Mouse (Mus musculus): ENCODE results near the gene Tppp3.

The Tppp3 gene
- long read RNA-seq, experiment 1, transcript Tppp3-201 (4 exons, 1,127 nt), result major isoform, 12 of 13 reads
- long read RNA-seq, experiment 1, partial matches to known transcripts, result 1 of 13 reads
- long read RNA-seq, experiment 1, other reads (novel, unspliced or antisense), result 0 of 13 reads
- long read RNA-seq, experiment 2, transcript Tppp3-201 (4 exons, 1,127 nt), result major isoform, 10 of 10 reads
- long read RNA-seq, experiment 2, partial matches to known transcripts, result 0 of 10 reads
- long read RNA-seq, experiment 2, other reads (novel, unspliced or antisense), result 0 of 10 reads

GRCm38 (mm10) chr8:105471314-105472015 lies at the start of gene Tppp3:
Tppp3 (minus strand) TSS chr8:105471526.
- intact Hi-C loops (cut with DNase I), result no loop called here

DNA sequence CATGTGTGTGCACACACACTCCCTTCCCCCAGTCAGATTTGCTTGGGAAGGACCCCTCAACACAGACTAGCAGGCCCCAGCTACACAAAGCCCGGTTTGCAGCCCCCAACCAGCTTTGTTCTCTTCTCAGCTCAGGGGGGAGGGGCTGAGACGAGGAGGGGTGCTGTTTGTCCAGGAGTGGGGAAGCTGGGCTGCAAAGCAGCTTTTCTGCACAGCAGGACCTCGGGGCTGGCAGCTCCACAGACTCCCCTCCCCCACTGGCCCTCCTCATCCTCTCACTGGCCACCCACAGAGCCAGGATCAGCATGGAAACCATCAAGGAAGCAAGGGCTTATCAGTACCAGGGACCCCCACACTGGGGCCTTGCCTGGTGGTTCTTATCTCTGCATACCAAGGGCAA lies 49.7 kb upstream of the Tppp3 start:
- intact Hi-C loops (cut with DNase I), result no loop called here

GRCm38 (mm10) chr8:105520521-105520920 lies 49.2 kb upstream of the Tppp3 start:
- intact Hi-C loops (cut with DNase I), result no loop called here

- intact Hi-C loops (cut with DNase I), result no loop called here
Measured at GRCm38 (mm10) chr8:105519591-105519990, 48.3 kb upstream of the Tppp3 start.

DNA sequence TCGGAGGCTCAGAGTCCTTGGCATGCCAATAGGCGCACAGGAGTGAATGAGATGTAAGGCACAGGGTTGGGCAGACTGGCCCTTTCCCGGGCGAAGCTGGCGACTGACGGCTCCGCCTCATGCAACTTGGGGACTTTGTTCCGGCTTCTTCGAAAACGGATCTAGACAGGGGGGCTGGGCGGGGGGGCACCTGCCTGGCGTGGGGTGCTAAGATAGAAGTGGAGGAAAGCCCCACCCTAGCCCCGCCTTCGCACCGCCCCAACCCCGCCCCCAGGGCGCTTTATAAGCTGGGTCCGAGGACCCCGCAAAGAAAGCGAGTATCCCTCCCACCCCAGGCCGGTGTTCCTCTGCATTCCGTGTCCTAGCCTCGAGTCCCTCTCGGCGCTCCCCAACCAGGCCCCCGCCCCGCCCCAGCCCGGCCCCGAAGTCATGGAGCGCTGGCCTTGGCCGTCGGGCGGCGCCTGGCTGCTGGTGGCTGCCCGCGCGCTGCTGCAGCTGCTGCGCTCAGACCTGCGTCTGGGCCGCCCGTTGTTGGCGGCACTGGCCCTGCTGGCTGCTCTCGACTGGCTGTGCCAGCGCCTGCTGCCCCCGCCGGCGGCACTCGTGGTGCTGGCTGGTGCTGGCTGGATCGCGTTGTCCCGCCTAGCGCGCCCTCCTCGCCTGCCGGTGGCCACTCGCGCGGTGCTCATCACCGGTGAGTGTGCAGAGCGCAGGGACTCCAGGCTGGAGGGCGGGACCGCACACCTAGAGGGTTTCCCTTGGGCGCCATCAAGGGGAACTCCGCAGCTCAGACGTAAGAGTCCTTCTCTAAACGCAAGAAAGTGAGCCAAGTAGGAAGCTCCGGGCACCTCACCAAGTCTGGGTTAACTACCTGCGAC lies 47.3 kb upstream of the Tppp3 start, which contains the start of gene Hsd11b2:
TSS of gene Hsd11b2 (plus strand) at position 320 of the 878 bp plus-strand sequence.
- intact Hi-C loops (cut with DNase I), result loop anchor here (1.0 kb wide), 1 partner anchor 36 kb away; no protein-coding TSS in a partner anchor

DNA sequence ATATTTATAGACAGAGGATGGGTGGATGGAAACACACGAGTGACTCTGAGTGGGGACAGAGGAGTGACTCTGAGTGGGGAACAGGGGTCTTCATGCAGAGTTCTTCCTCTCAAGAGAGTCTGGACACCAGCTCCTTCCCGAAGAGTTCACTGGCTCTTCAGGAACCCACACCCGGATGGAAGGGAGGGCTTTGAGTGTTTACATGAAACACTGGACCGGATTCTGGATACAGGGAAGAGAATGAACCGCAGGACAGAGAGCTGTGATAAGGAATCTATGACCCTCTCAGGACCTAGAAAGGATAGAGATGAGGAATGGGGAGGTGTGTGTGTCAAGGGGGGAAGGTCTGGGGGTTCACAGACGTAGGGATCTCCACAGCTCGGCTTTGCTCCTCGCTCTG lies 46.0 kb upstream of the Tppp3 start:
- intact Hi-C loops (cut with DNase I), result no loop called here

GRCm38 (mm10) chr8:105516018-105516645 lies 44.8 kb upstream of the Tppp3 start:
- intact Hi-C loops (cut with DNase I), result no loop called here

GRCm38 (mm10) chr8:105514656-105515055 lies 43.3 kb upstream of the Tppp3 start:
- intact Hi-C loops (cut with DNase I), result no loop called here

GRCm38 (mm10) chr8:105514194-105514593 lies 42.9 kb upstream of the Tppp3 start:
- intact Hi-C loops (cut with DNase I), result no loop called here

- intact Hi-C loops (cut with DNase I), result no loop called here
Measured at GRCm38 (mm10) chr8:105509997-105510735, 38.8 kb upstream of the Tppp3 start.

GRCm38 (mm10) chr8:105508758-105509157 lies 37.4 kb upstream of the Tppp3 start:
- intact Hi-C loops (cut with DNase I), result no loop called here

- intact Hi-C loops (cut with DNase I), result no loop called here
Measured at GRCm38 (mm10) chr8:105506977-105507376, 35.7 kb upstream of the Tppp3 start.

- intact Hi-C loops (cut with DNase I), result no loop called here
Measured at GRCm38 (mm10) chr8:105504617-105505016, 33.3 kb upstream of the Tppp3 start.

DNA sequence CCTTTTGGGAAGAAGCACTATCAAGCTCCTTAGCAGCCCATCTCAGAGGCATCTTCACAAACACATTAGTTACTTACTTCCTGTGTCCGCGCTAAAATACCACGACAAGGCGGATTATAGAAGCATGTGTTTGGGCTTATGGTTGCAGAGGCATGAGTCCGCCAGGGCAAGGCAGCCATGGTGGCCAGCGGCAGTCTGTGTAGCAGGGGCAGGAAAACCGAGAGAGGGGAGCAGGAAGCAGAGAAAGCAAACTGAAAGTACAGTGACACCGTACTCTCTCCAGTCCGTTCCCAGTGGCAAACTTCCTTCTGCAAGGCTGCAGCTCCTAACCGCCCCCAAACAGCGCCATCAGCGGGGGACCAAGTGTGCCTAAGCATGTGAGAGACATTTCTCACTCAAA lies 28.5 kb upstream of the Tppp3 start:
- intact Hi-C loops (cut with DNase I), result no loop called here

- intact Hi-C loops (cut with DNase I), result no loop called here
Measured at GRCm38 (mm10) chr8:105496439-105497180, 25.3 kb upstream of the Tppp3 start, which contains the start of gene Zdhhc1. Zdhhc1 (minus strand) TSS chr8:105496902.

GRCm38 (mm10) chr8:105495350-105496302 lies 24.3 kb upstream of the Tppp3 start:
- intact Hi-C loops (cut with DNase I), result no loop called here

GRCm38 (mm10) chr8:105494566-105494965 lies 23.2 kb upstream of the Tppp3 start:
- intact Hi-C loops (cut with DNase I), result no loop called here

GRCm38 (mm10) chr8:105493495-105493894 lies 22.2 kb upstream of the Tppp3 start:
- intact Hi-C loops (cut with DNase I), result no loop called here

DNA sequence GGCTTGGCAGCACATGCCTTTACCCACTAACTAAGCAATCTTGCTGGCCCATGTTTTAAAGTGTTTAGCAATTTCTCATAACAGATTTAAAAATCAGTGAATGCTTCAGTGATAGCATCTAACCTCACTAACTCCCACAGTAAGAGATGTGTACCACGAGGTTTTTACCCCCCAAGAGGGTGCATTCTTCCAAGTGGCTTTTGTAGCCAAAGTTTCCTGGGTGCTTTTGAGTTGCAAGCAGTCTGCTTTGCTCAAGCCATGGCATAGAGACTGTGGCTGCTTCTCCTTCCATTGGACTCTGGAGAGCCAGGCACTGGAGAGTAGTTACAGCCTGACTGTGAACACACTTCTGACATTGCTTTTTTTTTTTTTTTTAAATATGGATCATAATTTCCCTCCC lies 18.0 kb upstream of the Tppp3 start:
- intact Hi-C loops (cut with DNase I), result no loop called here

All from adrenal gland (tissue).